Mouse (Mus musculus): Measurements from ENCODE around the gene Tbrg1.

DNA sequence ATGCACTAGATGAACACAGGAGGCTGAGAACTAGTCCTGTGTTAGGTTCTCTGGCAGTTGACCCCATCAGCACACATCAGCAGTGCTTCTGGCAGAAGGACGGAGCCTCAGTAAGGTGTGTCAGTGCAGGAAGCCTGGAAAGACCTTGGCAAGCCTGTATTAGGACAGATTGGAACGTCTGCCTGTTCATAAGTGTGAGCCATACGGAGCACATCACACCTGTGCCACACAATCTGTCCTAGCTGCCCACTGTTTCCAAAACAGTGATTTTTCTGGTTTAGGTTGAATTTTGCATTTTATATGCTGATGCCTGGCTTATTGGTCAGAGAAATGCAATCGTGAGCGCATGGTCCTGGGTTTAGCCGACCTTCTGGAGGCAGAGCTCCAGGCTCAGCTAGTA, 35.8 kb downstream of the Tbrg1 start:
- TF ChIP-seq CTCF (IDR thresholded peaks at IDR 0.05; ENCODE audit: low read depth) (no peak), EP300 (IDR thresholded peaks at IDR 0.05; ENCODE audit: low read depth) (no peak)
